Mouse (Mus musculus) heart, embryonic 15.5 days (tissue): ENCODE results near the gene Ntrk2. TPM values are rescaled to one million over a fixed set of nuclear protein-coding genes. Genes with fewer than 3 reads are reported as not detected.

ENCODE experiments used
- ATAC-seq: fragments of 200-750 bp; cut with Nextera tagmentation; replicated peaks from 2 replicates; pipeline ENCODE4 v1.8.0; 2017; ENCODE audit warnings: low read depth, moderate TSS enrichment; ENCODE audit not compliant: insufficient number of reproducible peaks, insufficient read depth, low FRiP score
- H3K27ac ChIP-seq: fragments of 300-500 bp; sonication (generic); 2 replicates; pipeline ENCODE4 v1.5.1; 2015; ENCODE audit warnings: mild to moderate bottlenecking, inconsistent platforms
- H3K27me3 ChIP-seq: fragments of 300-500 bp; sonication (generic); 2 replicates; pipeline ENCODE4 v1.6.1; 2015; ENCODE audit warnings: inconsistent platforms
- H3K36me3 ChIP-seq: fragments of 300-500 bp; sonication (generic); 2 replicates; pipeline ENCODE4 v1.6.1; 2015; ENCODE audit warnings: mild to moderate bottlenecking, inconsistent platforms
- H3K4me1 ChIP-seq: fragments of 300-500 bp; sonication (generic); replicated peaks from 2 replicates; pipeline ENCODE4 v1.6.1; 2015; ENCODE audit warnings: inconsistent platforms
- H3K4me2 ChIP-seq: fragments of 300-500 bp; sonication (generic); 2 replicates; pipeline ENCODE4 v1.6.1; 2015; ENCODE audit warnings: inconsistent platforms, mild to moderate bottlenecking, moderate library complexity
- H3K4me3 ChIP-seq: fragments of 300-500 bp; sonication (generic); 2 replicates; pipeline ENCODE4 v1.5.1; 2015; ENCODE audit warnings: mild to moderate bottlenecking, inconsistent platforms
- H3K9ac ChIP-seq: fragments of 300-500 bp; sonication (generic); 2 replicates; pipeline ENCODE4 v1.6.1; 2015; ENCODE audit warnings: mild to moderate bottlenecking, inconsistent platforms
- H3K9me3 ChIP-seq: fragments of 300-500 bp; sonication (generic); replicated peaks from 2 replicates; pipeline ENCODE4 v1.6.1; 2016; ENCODE audit warnings: inconsistent platforms
- WGBS: fragments of 180-500 bp; shearing (Covaris S2); methylation state at CpG from one replicate; pipeline ENCODE4 v1.1.7; 2015; ENCODE audit warnings: mixed read lengths; 5-methylcytosine and 5-hydroxymethylcytosine counted together
- polyA plus RNA-seq: library from polyadenylated mRNA; unstranded; fragments of >200 nt; fragmentation: Nextera tagmentation; extraction: Ambion mirVana; gene quantifications from 2 replicates; pipeline ENCODE4 v1.2.1, GENCODE M21; 2015

Gene Ntrk2
- polyA plus RNA-seq, 1 experiment from 2014 or later = 4.8 TPM

DNA sequence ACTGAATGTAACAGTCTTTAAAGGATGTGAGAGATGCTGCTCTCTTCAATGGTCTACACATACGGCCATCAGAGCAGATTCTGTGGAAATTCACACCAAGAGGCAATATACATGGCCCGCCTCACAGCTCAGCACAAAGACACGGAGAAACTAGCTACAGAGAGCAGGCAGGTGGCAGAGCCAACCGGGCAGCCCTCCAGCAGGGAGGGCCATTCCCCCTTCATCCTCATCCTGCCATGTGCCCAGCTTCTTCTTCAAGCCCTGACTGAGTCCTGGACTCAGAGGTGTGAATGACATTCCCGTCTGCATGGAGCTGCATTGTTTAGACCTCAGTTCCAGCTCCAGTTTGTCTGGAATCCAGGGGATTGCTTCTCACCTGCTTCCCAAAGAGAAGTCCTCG is 139.4 kb downstream of the Ntrk2 start:
- ATAC-seq = no peak
- 64% methylated on average over 6 of the region's 6 CpGs for WGBS

DNA sequence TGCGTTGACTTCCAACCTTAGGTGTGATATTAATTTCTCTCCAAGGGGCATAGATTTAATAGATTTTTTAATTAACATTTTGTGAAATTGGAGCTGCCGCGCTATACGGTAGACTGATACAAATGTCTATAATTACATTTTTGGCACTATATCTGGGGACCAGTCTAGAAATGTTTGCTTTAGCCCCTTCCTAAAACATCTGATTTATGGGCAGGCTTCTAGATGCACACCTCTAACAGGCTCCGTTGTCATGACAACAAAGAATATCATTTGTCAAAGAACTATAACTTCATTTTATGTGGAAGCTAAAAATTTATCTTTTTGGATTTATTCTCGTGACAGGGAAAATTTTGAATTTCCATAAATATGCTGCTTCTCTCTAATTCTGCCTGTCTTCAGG is 140.2 kb downstream of the Ntrk2 start:
- Histone ChIP-seq H3K9ac (no peak overlapping the region), H3K4me2 (no peak overlapping the region), H3K9me3 (no peaks in the 10 kb centered on the region), H3K27ac (no peak overlapping the region), H3K4me3 (no peak overlapping the region), H3K27me3 (no peaks in the 10 kb centered on the region), H3K36me3 (no peaks in the 10 kb centered on the region), H3K4me1 (no peaks in the 10 kb centered on the region)
- WGBS = 86% methylated on average over 6 of the region's 6 CpGs
- no peak for ATAC-seq

More for the DNA sequence above, 139.4 kb downstream of the Ntrk2 start:
- H3K27me3 ChIP-seq = no peaks in the 10 kb centered on the region
- H3K36me3 ChIP-seq = no peaks in the 10 kb centered on the region
- no peak overlapping the region for H3K4me3 ChIP-seq
- no peak overlapping the region for H3K27ac ChIP-seq
- no peak overlapping the region for H3K9ac ChIP-seq
- no peaks in the 10 kb centered on the region for H3K9me3 ChIP-seq
- H3K4me2 ChIP-seq = no peak overlapping the region
- no peaks in the 10 kb centered on the region for H3K4me1 ChIP-seq

DNA sequence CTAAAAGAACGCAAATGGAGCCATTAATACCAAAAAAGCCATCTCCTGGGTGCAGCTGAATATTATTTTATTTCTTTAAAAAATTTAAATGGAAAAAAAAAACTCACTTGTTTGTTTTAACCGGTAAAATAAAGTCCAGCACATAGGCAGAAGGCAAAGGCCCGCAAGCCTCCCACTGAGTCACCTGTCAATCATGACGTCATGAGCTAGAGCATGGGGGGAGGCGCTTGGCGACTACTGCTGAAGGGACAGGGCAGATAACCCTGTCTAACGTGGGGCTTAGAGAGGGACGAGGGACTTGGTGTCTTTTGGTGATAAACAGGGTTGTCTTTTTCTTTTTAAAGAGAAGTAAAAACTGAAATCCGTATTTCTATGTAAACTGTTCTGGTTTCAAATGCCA is 140.7 kb downstream of the Ntrk2 start:
- H3K4me2 ChIP-seq = no peak overlapping the region
- H3K4me1 ChIP-seq = no peaks in the 10 kb centered on the region
- H3K36me3 ChIP-seq = no peaks in the 10 kb centered on the region
- H3K9ac ChIP-seq = no peak overlapping the region
- H3K27ac ChIP-seq = no peak overlapping the region
- H3K9me3 ChIP-seq = no peaks in the 10 kb centered on the region
- no peak overlapping the region for H3K4me3 ChIP-seq
- H3K27me3 ChIP-seq = no peaks in the 10 kb centered on the region
- 38% methylated on average over 9 of the region's 9 CpGs for WGBS
- no peak for ATAC-seq

DNA sequence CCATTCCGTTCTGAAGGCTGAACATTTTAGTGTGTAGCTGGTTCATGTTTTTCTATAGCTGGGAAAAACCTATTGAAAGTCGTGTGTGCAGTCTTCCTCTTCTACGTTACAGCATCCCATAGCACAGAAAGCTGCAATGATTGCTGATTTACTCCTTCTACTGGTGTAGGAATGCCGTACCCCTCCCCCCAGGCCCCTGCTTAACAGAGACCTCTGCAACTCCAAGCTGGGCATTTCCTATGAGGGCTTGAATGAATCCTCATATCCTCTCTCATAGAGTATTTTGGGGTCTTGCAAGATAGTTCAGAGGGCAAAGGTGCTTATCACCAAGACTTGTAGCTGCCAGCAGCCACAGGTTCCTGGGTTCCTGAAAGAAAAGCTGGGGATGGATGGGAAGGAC is 148.0 kb downstream of the Ntrk2 start:
- Histone ChIP-seq H3K9me3 (no peaks in the 10 kb centered on the region), H3K27ac (no peak overlapping the region), H3K27me3 (peaks cover 6% of the 10 kb centered on the region), H3K36me3 (no peaks in the 10 kb centered on the region), H3K4me2 (no peak overlapping the region), H3K4me1 (peaks cover 4% of the 10 kb centered on the region; the same call in 1 of the 2 replicates), H3K4me3 (no peak overlapping the region), H3K9ac (no peak overlapping the region)
- ATAC-seq = no peak
- WGBS = 30% methylated on average over 4 of the region's 4 CpGs

DNA sequence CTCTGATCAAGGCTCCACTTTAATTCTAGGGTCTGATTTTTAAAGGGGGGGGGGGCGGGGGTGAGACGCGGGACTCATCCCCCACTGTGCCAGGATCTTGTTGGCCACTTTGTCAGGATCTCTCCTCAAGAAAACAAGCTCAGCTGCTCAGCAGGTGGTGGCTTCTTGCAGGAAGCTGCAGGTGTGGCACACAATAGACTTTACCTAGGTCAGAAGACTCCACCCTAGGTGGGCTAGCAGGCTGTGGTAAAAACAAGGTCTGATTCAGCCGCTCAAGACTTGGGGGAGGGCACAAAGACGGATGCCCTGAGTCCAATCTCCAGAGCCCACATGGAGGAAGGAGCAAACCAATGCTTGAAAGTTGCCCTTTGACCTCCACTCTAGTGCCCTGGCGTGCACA is 148.4 kb downstream of the Ntrk2 start:
- no peak for ATAC-seq
- Histone ChIP-seq H3K36me3 (no peaks in the 10 kb centered on the region), H3K4me2 (no peak overlapping the region), H3K4me1 (peaks cover 4% of the 10 kb centered on the region; the same call in 1 of the 2 replicates), H3K9me3 (no peaks in the 10 kb centered on the region), H3K27me3 (peaks cover 6% of the 10 kb centered on the region), H3K27ac (no peak overlapping the region), H3K9ac (no peak overlapping the region), H3K4me3 (no peak overlapping the region)
- WGBS = 16% methylated on average over 6 of the region's 6 CpGs

DNA sequence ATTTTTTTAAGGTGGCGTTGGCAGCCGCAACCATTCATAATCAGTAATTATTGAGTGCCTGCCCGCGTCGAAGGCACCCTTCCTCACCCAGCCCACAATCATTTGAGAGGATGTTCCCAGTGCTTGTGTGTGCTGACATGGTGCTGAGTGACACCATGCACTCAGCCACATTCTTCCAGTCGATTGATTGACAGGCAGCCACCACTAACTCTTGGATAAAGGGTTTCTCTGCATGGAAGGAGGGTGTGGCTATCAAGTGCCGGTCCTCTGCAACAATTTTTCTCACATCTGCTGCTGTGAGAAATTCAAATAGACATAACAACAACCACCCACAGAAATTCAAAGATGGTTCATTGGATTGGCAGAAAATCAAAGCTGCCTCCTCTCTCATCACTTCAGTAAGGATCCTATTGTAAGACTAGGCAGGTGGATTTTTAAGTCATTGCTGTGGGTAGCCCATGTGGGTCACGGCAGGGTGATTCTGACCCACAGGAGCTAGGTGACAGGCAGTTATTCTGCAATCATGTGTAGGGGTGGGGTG is 148.9 kb downstream of the Ntrk2 start:
- WGBS = 30% methylated on average over 8 of the region's 8 CpGs
- Histone ChIP-seq H3K9me3 (no peaks in the 10 kb centered on the region), H3K36me3 (no peaks in the 10 kb centered on the region), H3K27ac (no peak overlapping the region), H3K27me3 (peaks cover 6% of the 10 kb centered on the region), H3K4me3 (no peak overlapping the region), H3K4me1 (peaks cover 4% of the 10 kb centered on the region; the same call in 1 of the 2 replicates), H3K4me2 (no peak overlapping the region), H3K9ac (no peak overlapping the region)
- no peak; the same call in 1 of the 2 replicates for ATAC-seq

DNA sequence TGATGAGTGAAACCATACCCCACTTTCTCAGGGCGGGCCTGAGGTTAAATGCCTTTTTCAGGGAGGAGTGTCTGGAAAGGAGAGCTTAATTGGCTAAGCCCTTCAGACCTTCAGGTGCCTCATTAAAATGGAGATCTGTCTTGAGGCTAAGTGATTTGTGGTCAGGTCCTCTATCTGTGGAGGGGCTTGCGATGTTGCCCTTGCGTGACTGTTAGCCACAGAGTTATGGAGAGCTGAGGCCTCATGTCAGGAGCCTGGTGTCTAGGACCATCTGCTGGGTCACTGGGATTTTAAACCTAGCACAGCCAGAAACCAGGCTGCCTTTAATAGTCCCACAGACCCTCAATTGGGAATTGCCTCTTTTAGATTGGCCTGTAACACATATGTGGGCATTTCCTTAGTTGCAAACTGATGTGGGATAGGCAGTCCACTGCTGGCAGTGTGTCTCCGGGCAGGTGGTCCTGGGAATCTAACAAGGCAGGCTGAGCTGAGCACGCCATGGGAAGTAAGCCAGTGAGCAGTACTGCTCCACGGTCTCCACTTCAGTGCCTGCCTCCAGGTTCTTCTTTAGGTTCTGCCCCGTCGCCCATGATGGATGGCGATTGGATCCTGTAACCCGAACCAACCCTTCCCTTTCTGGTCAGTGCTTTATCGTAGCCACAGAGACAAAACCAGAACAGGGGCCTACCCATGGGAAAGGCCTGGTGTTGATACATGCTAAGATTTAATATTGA is 152.0 kb downstream of the Ntrk2 start:
- no peaks in the 10 kb centered on the region for H3K9me3 ChIP-seq
- H3K9ac ChIP-seq = no peak overlapping the region
- H3K27ac ChIP-seq = no peak overlapping the region
- H3K4me2 ChIP-seq = no peak overlapping the region
- 77% methylated on average over 11 of the region's 11 CpGs for WGBS
- peaks cover 6% of the 10 kb centered on the region for H3K27me3 ChIP-seq
- H3K4me1 ChIP-seq = peaks cover 4% of the 10 kb centered on the region; the same call in 1 of the 2 replicates
- H3K36me3 ChIP-seq = no peaks in the 10 kb centered on the region
- no peak overlapping the region for H3K4me3 ChIP-seq
- no peak for ATAC-seq

DNA sequence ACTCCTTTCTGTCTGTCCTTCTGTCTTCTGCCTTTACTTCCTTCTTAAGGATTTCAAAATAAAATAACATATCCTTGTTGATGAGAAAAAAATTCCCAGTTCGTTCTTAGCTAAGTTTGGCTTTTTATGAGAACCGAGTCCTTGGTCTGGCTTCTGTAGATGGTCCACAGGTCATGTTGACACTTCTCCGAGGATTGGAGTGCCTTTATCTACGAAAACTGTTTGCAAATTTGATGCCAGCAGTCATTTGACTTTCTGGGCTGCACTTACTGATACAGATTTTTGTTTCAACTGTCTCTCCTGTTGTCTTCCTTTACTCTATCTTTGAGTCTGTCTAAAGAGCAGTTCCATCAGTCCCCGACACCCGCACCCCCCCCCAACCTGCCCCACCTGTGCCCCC is 154.0 kb downstream of the Ntrk2 start:
- Histone ChIP-seq H3K27ac (no peak overlapping the region), H3K4me1 (peaks cover 1% of the 10 kb centered on the region; the same call in 1 of the 2 replicates), H3K36me3 (no peaks in the 10 kb centered on the region), H3K4me2 (no peak overlapping the region), H3K4me3 (no peak overlapping the region), H3K27me3 (peaks cover 6% of the 10 kb centered on the region; the same call in 1 of the 2 replicates), H3K9ac (no peak overlapping the region), H3K9me3 (no peaks in the 10 kb centered on the region)
- WGBS = 64% methylated on average over 6 of the region's 6 CpGs
- ATAC-seq = no peak

DNA sequence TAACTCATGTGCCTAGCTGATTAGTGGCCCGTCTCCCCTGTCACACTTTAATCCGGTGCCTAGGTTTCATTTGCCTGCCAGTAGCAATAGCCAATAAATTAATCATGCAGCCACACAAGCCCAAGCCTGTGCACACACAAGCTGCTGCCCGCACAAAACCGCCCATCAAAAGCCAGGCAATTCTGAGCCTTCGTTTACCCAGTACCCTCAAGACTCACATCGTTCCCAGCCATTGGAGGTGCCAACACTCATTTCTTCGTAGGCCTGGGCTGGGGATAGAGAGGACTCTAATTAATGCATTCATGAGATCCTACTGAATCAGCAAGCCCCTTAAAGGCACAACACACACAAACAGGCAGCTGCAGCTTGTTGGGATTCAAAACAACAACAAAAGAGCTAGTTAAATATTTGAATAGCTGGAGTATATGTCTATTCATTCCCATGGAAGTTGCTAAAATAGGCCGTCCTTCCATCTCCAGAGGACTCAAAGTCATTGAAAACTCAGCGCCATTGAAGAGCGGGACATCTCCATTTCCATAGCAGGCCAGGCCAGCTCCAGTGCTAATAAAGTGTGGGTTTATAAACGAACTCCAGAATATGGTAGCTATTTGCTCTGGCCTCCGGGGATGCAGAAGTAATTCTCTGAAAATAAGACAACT is 158.5 kb downstream of the Ntrk2 start:
- Histone ChIP-seq H3K27ac (no peak overlapping the region), H3K9me3 (no peaks in the 10 kb centered on the region), H3K27me3 (no peaks in the 10 kb centered on the region), H3K9ac (no peak overlapping the region), H3K4me1 (peaks cover 4% of the 10 kb centered on the region), H3K4me2 (no peak overlapping the region), H3K36me3 (no peaks in the 10 kb centered on the region), H3K4me3 (no peak overlapping the region)
- 80% methylated on average over 12 of the region's 12 CpGs for WGBS
- ATAC-seq = no peak

DNA sequence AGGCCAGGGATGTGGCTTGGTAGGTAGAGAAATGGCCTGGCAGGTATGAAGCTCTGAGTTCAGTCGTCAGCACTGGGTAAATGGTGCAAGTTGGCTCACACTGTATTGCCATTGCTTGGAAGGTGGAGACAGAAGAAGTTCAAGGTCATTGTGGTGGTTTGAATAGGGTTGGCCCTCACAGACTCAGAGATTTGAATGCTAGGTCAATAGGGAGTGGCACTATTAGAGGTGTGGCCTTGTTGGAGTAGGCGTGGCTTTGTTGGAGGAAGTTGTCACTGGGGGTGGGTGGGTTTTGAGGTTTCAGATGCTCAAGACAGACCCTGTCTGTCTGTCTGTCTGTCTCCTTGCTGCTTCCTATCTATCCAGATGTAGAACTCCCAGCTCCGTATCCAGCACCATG is 159.5 kb downstream of the Ntrk2 start:
- Histone ChIP-seq H3K27ac (no peak overlapping the region), H3K36me3 (no peaks in the 10 kb centered on the region), H3K4me2 (no peak overlapping the region), H3K9me3 (no peaks in the 10 kb centered on the region), H3K27me3 (no peaks in the 10 kb centered on the region), H3K9ac (no peak overlapping the region), H3K4me3 (no peak overlapping the region), H3K4me1 (peaks cover 4% of the 10 kb centered on the region)
- no peak for ATAC-seq
- 83% methylated on average over 3 of the region's 3 CpGs for WGBS

DNA sequence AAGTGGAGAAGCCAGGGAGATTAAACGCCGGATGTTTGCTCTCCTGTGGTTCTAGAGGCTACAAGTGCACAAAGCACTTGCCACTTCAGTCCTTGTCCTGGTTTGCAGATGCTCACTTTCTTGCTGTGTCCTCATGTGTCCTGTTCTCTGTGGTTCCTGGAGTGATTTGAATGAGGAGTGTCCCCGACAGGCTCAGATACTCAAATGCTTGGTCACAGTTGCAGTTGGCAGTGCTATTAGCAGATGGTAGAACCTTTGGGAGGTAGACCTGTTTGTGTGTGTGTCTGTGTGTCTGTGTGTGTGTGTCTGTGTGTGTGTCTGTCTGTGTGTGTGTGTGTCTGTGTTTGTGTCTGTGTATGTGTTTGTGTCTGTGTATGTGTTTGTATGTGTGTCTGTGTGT is 160.1 kb downstream of the Ntrk2 start:
- ATAC-seq = no peak

More for the DNA sequence above, 160.1 kb downstream of the Ntrk2 start:
- no peak overlapping the region for H3K4me2 ChIP-seq
- no peaks in the 10 kb centered on the region for H3K36me3 ChIP-seq
- WGBS = 71% methylated on average over 3 of the region's 3 CpGs
- peaks cover 4% of the 10 kb centered on the region for H3K4me1 ChIP-seq
- no peak overlapping the region for H3K27ac ChIP-seq
- H3K27me3 ChIP-seq = no peaks in the 10 kb centered on the region
- H3K4me3 ChIP-seq = no peak overlapping the region
- H3K9me3 ChIP-seq = no peaks in the 10 kb centered on the region
- H3K9ac ChIP-seq = no peak overlapping the region
